Mouse (Mus musculus) embryonic facial prominence, embryonic 12.5 days (tissue): ENCODE measurements around the gene Eif3d. TPM values are rescaled to one million over a fixed set of nuclear protein-coding genes. Genes with fewer than 3 reads are reported as not detected.
A peak's percentile ranks its signal among the peaks of the same experiment; 100 is the strongest.
"Not testable (repeated sequence)": the region's sequence is repeated elsewhere in the genome, so short reads cannot be mapped to it uniquely, and the experiment has no call there.

Source experiments
- ATAC-seq: fragments of 200-750 bp; cut with Nextera tagmentation; 2 replicates; pipeline ENCODE4 v1.8.0; 2017; ENCODE audit not compliant: insufficient number of reproducible peaks, insufficient read depth, low FRiP score, low TSS enrichment
- H3K27ac ChIP-seq: fragments of 300-500 bp; sonication (generic); 2 replicates; pipeline ENCODE4 v1.5.1; 2016; ENCODE audit warnings: mild to moderate bottlenecking
- H3K27me3 ChIP-seq: fragments of 300-500 bp; sonication (generic); 2 replicates; pipeline ENCODE4 v1.6.1; 2016; ENCODE audit warnings: mild to moderate bottlenecking, moderate library complexity
- H3K36me3 ChIP-seq: fragments of 300-500 bp; sonication (generic); 2 replicates; pipeline ENCODE4 v1.6.1; 2016; ENCODE audit warnings: mild to moderate bottlenecking
- H3K4me1 ChIP-seq: fragments of 300-500 bp; sonication (generic); 2 replicates; pipeline ENCODE4 v1.6.1; 2016
- H3K4me2 ChIP-seq: fragments of 300-500 bp; sonication (generic); replicated peaks from 2 replicates; pipeline ENCODE4 v1.6.1; 2016; ENCODE audit warnings: mild to moderate bottlenecking, moderate library complexity
- H3K4me3 ChIP-seq: fragments of 300-500 bp; sonication (generic); 2 replicates; pipeline ENCODE4 v1.5.1; 2016; ENCODE audit warnings: mild to moderate bottlenecking
- H3K9ac ChIP-seq: fragments of 300-500 bp; sonication (generic); 2 replicates; pipeline ENCODE4 v1.6.1; 2016; ENCODE audit warnings: mild to moderate bottlenecking, moderate library complexity
- H3K9me3 ChIP-seq: fragments of 300-500 bp; sonication (generic); 2 replicates; pipeline ENCODE4 v1.6.1; 2016; ENCODE audit warnings: mild to moderate bottlenecking, moderate library complexity
- WGBS: fragments of 180-500 bp; shearing (Covaris S2); methylation state at CpG from one replicate; pipeline ENCODE4 v1.1.7; 2016; 5-methylcytosine and 5-hydroxymethylcytosine counted together
- polyA plus RNA-seq: library from polyadenylated mRNA; unstranded; fragments of >200 nt; fragmentation: Nextera tagmentation; extraction: Ambion mirVana; gene quantifications from 2 replicates; pipeline ENCODE4 v1.2.1, GENCODE M21; 2016

Eif3d gene
- 216 and 221 TPM in 2 replicates for polyA plus RNA-seq

- peak; percentile 86 for ATAC-seq
- peak within 1 kb of the TSS; percentile 91 for H3K4me2 ChIP-seq
- peak within 1 kb of the TSS; percentile 75 for H3K4me3 ChIP-seq
- H3K27me3 ChIP-seq: no peaks in the 10 kb centered on the region
- H3K4me1 ChIP-seq: peaks cover 17% of the 10 kb centered on the region
- peaks cover 32% of the 10 kb centered on the region for H3K36me3 ChIP-seq
- under 1% methylated on average over 72 of the region's 72 CpGs for WGBS
- H3K27ac ChIP-seq: peak within 1 kb of the TSS; percentile 98
- no peaks in the 10 kb centered on the region for H3K9me3 ChIP-seq
- H3K9ac ChIP-seq: peak within 1 kb of the TSS; percentile 87
These were observed at the start of gene Eif3d for GRCm38 (mm10) chr15:77970470-77971292. Gene Eif3d, minus strand, starts transcription at chr15:77970813.

GRCm38 (mm10) chr15:78014046-78014445, 43.4 kb upstream of the Eif3d start:
- Histone ChIP-seq H3K4me3 (no peak overlapping the region), H3K9ac (no peak overlapping the region), H3K4me2 (no peak overlapping the region), H3K4me1 (no peaks in the 10 kb centered on the region), H3K36me3 (no peaks in the 10 kb centered on the region), H3K27ac (no peak overlapping the region), H3K9me3 (no peaks in the 10 kb centered on the region), H3K27me3 (no peaks in the 10 kb centered on the region)
- no peak for ATAC-seq
- WGBS: 86% methylated on average over 1 of the region's 1 CpGs

- not testable (repeated sequence) for ATAC-seq, H3K4me2 ChIP-seq, H3K9me3 ChIP-seq, H3K36me3 ChIP-seq, H3K27me3 ChIP-seq, H3K4me3 ChIP-seq, H3K4me1 ChIP-seq, H3K9ac ChIP-seq, H3K27ac ChIP-seq
- WGBS: 90% methylated on average over 8 of the region's 8 CpGs
These were observed 37.6 kb upstream of the Eif3d start for GRCm38 (mm10) chr15:78008206-78008605.

- Histone ChIP-seq H3K36me3 (no peaks in the 10 kb centered on the region), H3K4me3 (no peak overlapping the region), H3K9me3 (no peaks in the 10 kb centered on the region), H3K27ac (no peak overlapping the region), H3K4me2 (no peak overlapping the region), H3K4me1 (no peaks in the 10 kb centered on the region), H3K9ac (no peak overlapping the region), H3K27me3 (no peaks in the 10 kb centered on the region)
- no peak for ATAC-seq
- 52% methylated on average over 9 of the region's 9 CpGs for WGBS
These were observed 33.3 kb upstream of the Eif3d start for GRCm38 (mm10) chr15:78003929-78004328.

- Histone ChIP-seq H3K4me2 (no peak overlapping the region), H3K9ac (no peak overlapping the region), H3K27ac (no peak overlapping the region), H3K9me3 (no peaks in the 10 kb centered on the region), H3K4me1 (no peaks in the 10 kb centered on the region), H3K4me3 (no peak overlapping the region), H3K36me3 (no peaks in the 10 kb centered on the region), H3K27me3 (no peaks in the 10 kb centered on the region)
- no peak for ATAC-seq
- 25% methylated on average over 5 of the region's 5 CpGs for WGBS
These were observed 30.8 kb upstream of the Eif3d start for GRCm38 (mm10) chr15:78001400-78001799.

GRCm38 (mm10) chr15:77988541-77988940, 17.9 kb upstream of the Eif3d start:
- 65% methylated on average over 5 of the region's 5 CpGs for WGBS
- no peaks in the 10 kb centered on the region for H3K9me3 ChIP-seq
- H3K36me3 ChIP-seq: no peaks in the 10 kb centered on the region
- H3K27me3 ChIP-seq: no peaks in the 10 kb centered on the region
- no peak overlapping the region for H3K27ac ChIP-seq
- no peak overlapping the region for H3K9ac ChIP-seq
- no peaks in the 10 kb centered on the region for H3K4me1 ChIP-seq
- H3K4me2 ChIP-seq: no peak overlapping the region
- no peak for ATAC-seq
- no peak overlapping the region for H3K4me3 ChIP-seq

- Histone ChIP-seq H3K36me3 (no peaks in the 10 kb centered on the region), H3K27me3 (0 out of 2 replicates have a peak, but pooled peaks cover 8% of the 10 kb centered on the region), H3K4me1 (no peaks in the 10 kb centered on the region), H3K4me2 (no peak overlapping the region), H3K4me3 (no peak overlapping the region), H3K9ac (no peak overlapping the region), H3K9me3 (no peaks in the 10 kb centered on the region), H3K27ac (no peak overlapping the region)
- WGBS: 25% methylated on average over 3 of the region's 3 CpGs
- no peak for ATAC-seq
These were observed 12.8 kb upstream of the Eif3d start for GRCm38 (mm10) chr15:77983391-77983790.

- no peak overlapping the region for H3K4me3 ChIP-seq
- no peak for ATAC-seq
- no peaks in the 10 kb centered on the region for H3K9me3 ChIP-seq
- no peaks in the 10 kb centered on the region for H3K4me1 ChIP-seq
- H3K9ac ChIP-seq: no peak overlapping the region
- H3K27ac ChIP-seq: no peak overlapping the region
- 29% methylated on average over 18 of the region's 18 CpGs for WGBS
- no peaks in the 10 kb centered on the region for H3K36me3 ChIP-seq
- H3K4me2 ChIP-seq: no peak overlapping the region
- 0 out of 2 replicates have a peak, but pooled peaks cover 8% of the 10 kb centered on the region for H3K27me3 ChIP-seq
These were observed 11.8 kb upstream of the Eif3d start for GRCm38 (mm10) chr15:77982195-77982939.

- WGBS: 67% methylated on average over 5 of the region's 5 CpGs
- no peaks in the 10 kb centered on the region for H3K36me3 ChIP-seq
- H3K4me1 ChIP-seq: no peaks in the 10 kb centered on the region
- no peak for ATAC-seq
- no peak overlapping the region for H3K27ac ChIP-seq
- no peak overlapping the region for H3K9ac ChIP-seq
- 0 out of 2 replicates have a peak, but pooled peaks cover 8% of the 10 kb centered on the region for H3K27me3 ChIP-seq
- no peak overlapping the region for H3K4me3 ChIP-seq
- no peaks in the 10 kb centered on the region for H3K9me3 ChIP-seq
- no peak overlapping the region for H3K4me2 ChIP-seq
These were observed 10.6 kb upstream of the Eif3d start for GRCm38 (mm10) chr15:77981181-77981680.

- H3K9me3 ChIP-seq: no peaks in the 10 kb centered on the region
- WGBS: 85% methylated on average over 10 of the region's 10 CpGs
- no peaks in the 10 kb centered on the region for H3K4me1 ChIP-seq
- no peak overlapping the region for H3K9ac ChIP-seq
- ATAC-seq: no peak
- no peak overlapping the region for H3K27ac ChIP-seq
- H3K4me3 ChIP-seq: no peak overlapping the region
- 0 out of 2 replicates have a peak, but pooled peaks cover 8% of the 10 kb centered on the region for H3K27me3 ChIP-seq
- no peak overlapping the region for H3K4me2 ChIP-seq
- no peaks in the 10 kb centered on the region for H3K36me3 ChIP-seq
These were observed 8.8 kb upstream of the Eif3d start for GRCm38 (mm10) chr15:77979427-77979865.

GRCm38 (mm10) chr15:77977663-77978062, 7.0 kb upstream of the Eif3d start:
- no peak overlapping the region for H3K4me3 ChIP-seq
- no peaks in the 10 kb centered on the region for H3K36me3 ChIP-seq
- H3K4me2 ChIP-seq: no peak overlapping the region
- WGBS: 57% methylated on average over 3 of the region's 3 CpGs
- H3K4me1 ChIP-seq: no peaks in the 10 kb centered on the region
- no peaks in the 10 kb centered on the region for H3K9me3 ChIP-seq
- H3K27me3 ChIP-seq: 0 out of 2 replicates have a peak, but pooled peaks cover 7% of the 10 kb centered on the region
- H3K9ac ChIP-seq: no peak overlapping the region
- no peak overlapping the region for H3K27ac ChIP-seq
- ATAC-seq: no peak
